Mouse (Mus musculus): ENCODE results near the gene Gm10392.

DNA sequence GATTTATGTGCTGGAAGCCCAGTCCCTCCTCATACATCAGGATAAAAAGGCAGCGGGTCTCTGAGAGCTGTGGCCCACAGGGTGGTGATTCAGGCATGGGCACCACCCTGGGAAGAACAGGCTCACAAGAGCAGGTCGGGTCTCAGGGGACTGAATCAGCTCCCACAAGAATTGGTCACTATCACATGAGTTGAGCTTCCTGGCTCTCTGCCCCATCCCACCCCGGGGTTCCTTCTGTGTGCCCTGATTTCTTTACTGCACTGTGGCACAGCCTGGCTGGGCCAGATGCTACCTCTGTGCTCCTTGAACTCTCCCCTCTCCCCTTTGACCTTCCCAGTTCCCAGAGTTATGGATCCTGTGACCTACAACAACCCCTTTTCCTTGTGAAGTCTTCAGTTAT is 36.0 kb downstream of the Gm10392 start:
- TF ChIP-seq POLR2A (IDR thresholded peaks at IDR 0.05; ENCODE audit: borderline replicate concordance, extremely low read depth, insufficient read depth, insufficient read length, poor library complexity, severe bottlenecking) (no peak), CTCF (IDR thresholded peaks at IDR 0.05; ENCODE audit: borderline replicate concordance, extremely low read depth, insufficient read depth, insufficient read length) (no peak)
